Mouse (Mus musculus) limb, embryonic 11.5 days (tissue): Measurements from ENCODE around the gene Sstr2. TPM values are rescaled to one million over a fixed set of nuclear protein-coding genes. Genes with fewer than 3 reads are reported as not detected.
"Not testable (repeated sequence)": the region's sequence is repeated elsewhere in the genome, so short reads cannot be mapped to it uniquely, and the experiment has no call there.

ENCODE experiments used
- ATAC-seq: fragments of 200-750 bp; cut with Nextera tagmentation; 2 replicates; pipeline ENCODE4 v1.8.0; 2017; ENCODE audit warnings: low read depth; ENCODE audit not compliant: insufficient number of reproducible peaks, low FRiP score, low TSS enrichment
- DNase-seq: peaks from one replicate; pipeline ENCODE4 v3.0.0-alpha.2; 2015; ENCODE audit warnings: low spot score
- H3K27ac ChIP-seq: fragments of 300-500 bp; sonication (generic); replicated peaks from 2 replicates; pipeline ENCODE4 v1.5.1; 2014; ENCODE audit warnings: low read depth, mild to moderate bottlenecking, low read length
- H3K27me3 ChIP-seq: fragments of 300-500 bp; sonication (generic); 2 replicates; pipeline ENCODE4 v1.6.1; 2014; ENCODE audit warnings: mild to moderate bottlenecking, low read length, mixed read lengths; ENCODE audit not compliant: control insufficient read depth, insufficient read depth
- H3K36me3 ChIP-seq: fragments of 300-500 bp; sonication (generic); 2 replicates; pipeline ENCODE4 v1.6.1; 2014; ENCODE audit warnings: mild to moderate bottlenecking, low read length, moderate library complexity, mixed read lengths; ENCODE audit not compliant: control insufficient read depth, insufficient read depth
- H3K4me1 ChIP-seq: fragments of 300-500 bp; sonication (generic); 2 replicates; pipeline ENCODE4 v1.6.1; 2014; ENCODE audit warnings: low read length, mixed read lengths; ENCODE audit not compliant: control insufficient read depth, insufficient read depth
- H3K4me2 ChIP-seq: fragments of 300-500 bp; sonication (generic); 2 replicates; pipeline ENCODE4 v1.6.1; 2014; ENCODE audit warnings: low read depth, mild to moderate bottlenecking, moderate library complexity; ENCODE audit not compliant: severe bottlenecking
- H3K4me3 ChIP-seq: fragments of 300-500 bp; sonication (generic); 2 replicates; pipeline ENCODE4 v1.5.1; 2014; ENCODE audit warnings: low read depth, low read length
- H3K9ac ChIP-seq: fragments of 300-500 bp; sonication (generic); 2 replicates; pipeline ENCODE4 v1.6.1; 2014; ENCODE audit warnings: mild to moderate bottlenecking, low read length
- H3K9me3 ChIP-seq: fragments of 300-500 bp; sonication (generic); 2 replicates; pipeline ENCODE4 v1.6.1; 2016; ENCODE audit warnings: low read length; ENCODE audit not compliant: control insufficient read depth
- WGBS: fragments of 180-500 bp; shearing (Covaris S2); extraction: QIAGEN DNeasy Blood & Tissue Kit; methylation state at CpG from one replicate; pipeline ENCODE4 v1.1.7; 2014; 5-methylcytosine and 5-hydroxymethylcytosine counted together
- polyA plus RNA-seq: library from polyadenylated mRNA; unstranded; fragments of >200 nt; fragmentation: Nextera tagmentation; extraction: Ambion mirVana; gene quantifications from 2 replicates; pipeline ENCODE4 v1.2.1, GENCODE M21; 2014

Gene Sstr2
- polyA plus RNA-seq, 1 experiment from 2014 or later = 0.48 TPM

GRCm38 (mm10) chr11:113656511-113656932, 37.4 kb downstream of the Sstr2 start:
- ATAC-seq (no peak), DNase-seq (no peak)
- Histone ChIP-seq H3K4me1 (peaks cover 15% of the 10 kb centered on the region), H3K9ac (no peak overlapping the region), H3K4me3 (no peak overlapping the region), H3K36me3 (peaks cover 30% of the 10 kb centered on the region), H3K27me3 (no peaks in the 10 kb centered on the region), H3K4me2 (no peak overlapping the region), H3K27ac (no peak overlapping the region), H3K9me3 (no peaks in the 10 kb centered on the region)
- WGBS = 92% methylated on average over 8 of the region's 8 CpGs

GRCm38 (mm10) chr11:113657221-113657620, 38.1 kb downstream of the Sstr2 start:
- peaks cover 35% of the 10 kb centered on the region for H3K36me3 ChIP-seq
- WGBS = 69% methylated on average over 4 of the region's 4 CpGs
- H3K4me2 ChIP-seq = no peak overlapping the region
- no peak for DNase-seq
- no peak for ATAC-seq
- H3K27ac ChIP-seq = no peak overlapping the region
- H3K9ac ChIP-seq = no peak overlapping the region
- H3K4me1 ChIP-seq = peaks cover 15% of the 10 kb centered on the region
- H3K9me3 ChIP-seq = no peaks in the 10 kb centered on the region
- no peak overlapping the region for H3K4me3 ChIP-seq
- no peaks in the 10 kb centered on the region for H3K27me3 ChIP-seq

GRCm38 (mm10) chr11:113658319-113658718, 39.2 kb downstream of the Sstr2 start:
- WGBS = 91% methylated on average over 8 of the region's 8 CpGs
- Histone ChIP-seq H3K9ac (no peak overlapping the region), H3K4me1 (peaks cover 15% of the 10 kb centered on the region), H3K4me3 (no peak overlapping the region), H3K36me3 (peaks cover 33% of the 10 kb centered on the region), H3K27me3 (no peaks in the 10 kb centered on the region), H3K4me2 (no peak overlapping the region), H3K9me3 (no peaks in the 10 kb centered on the region), H3K27ac (no peak overlapping the region)
- ATAC-seq (no peak), DNase-seq (no peak)

- Histone ChIP-seq H3K4me1 (peaks cover 13% of the 10 kb centered on the region), H3K27ac (no peak overlapping the region), H3K9ac (no peak overlapping the region), H3K4me3 (no peak overlapping the region), H3K36me3 (peaks cover 29% of the 10 kb centered on the region), H3K4me2 (no peak overlapping the region), H3K9me3 (no peaks in the 10 kb centered on the region), H3K27me3 (no peaks in the 10 kb centered on the region)
- ATAC-seq (no peak), DNase-seq (no peak)
- 84% methylated on average over 4 of the region's 4 CpGs for WGBS
These were observed 39.6 kb downstream of the Sstr2 start for GRCm38 (mm10) chr11:113658763-113659162.

GRCm38 (mm10) chr11:113660213-113660612, 41.1 kb downstream of the Sstr2 start:
- H3K9me3 ChIP-seq, H3K4me1 ChIP-seq, H3K27me3 ChIP-seq, H3K4me3 ChIP-seq, H3K9ac ChIP-seq, DNase-seq, H3K4me2 ChIP-seq, ATAC-seq, H3K27ac ChIP-seq: not testable (repeated sequence)
- WGBS = 91% methylated on average over 3 of the region's 3 CpGs
- H3K36me3 ChIP-seq = peaks cover 30% of the 10 kb centered on the region

GRCm38 (mm10) chr11:113660940-113661339, 41.8 kb downstream of the Sstr2 start:
- 95% methylated on average over 11 of the region's 11 CpGs for WGBS
- H3K9me3 ChIP-seq = no peaks in the 10 kb centered on the region
- ATAC-seq (no peak), DNase-seq (no peak)
- no peaks in the 10 kb centered on the region for H3K4me1 ChIP-seq
- H3K9ac ChIP-seq = no peak overlapping the region
- no peak overlapping the region for H3K27ac ChIP-seq
- no peak overlapping the region for H3K4me3 ChIP-seq
- no peak overlapping the region for H3K4me2 ChIP-seq
- H3K27me3 ChIP-seq = no peaks in the 10 kb centered on the region
- peaks cover 30% of the 10 kb centered on the region for H3K36me3 ChIP-seq

GRCm38 (mm10) chr11:113661835-113662351, 42.8 kb downstream of the Sstr2 start:
- H3K4me3 ChIP-seq = no peak overlapping the region
- peaks cover 26% of the 10 kb centered on the region for H3K36me3 ChIP-seq
- 93% methylated on average over 18 of the region's 18 CpGs for WGBS
- H3K9me3 ChIP-seq = no peaks in the 10 kb centered on the region
- no peak overlapping the region for H3K9ac ChIP-seq
- ATAC-seq = no peak
- H3K4me2 ChIP-seq = no peak overlapping the region
- H3K4me1 ChIP-seq = no peaks in the 10 kb centered on the region
- no peak for DNase-seq
- H3K27ac ChIP-seq = no peak overlapping the region
- H3K27me3 ChIP-seq = no peaks in the 10 kb centered on the region

GRCm38 (mm10) chr11:113664279-113664678, 45.1 kb downstream of the Sstr2 start:
- WGBS = 86% methylated on average over 2 of the region's 2 CpGs
- DNase-seq (no peak), ATAC-seq (no peak)
- Histone ChIP-seq H3K9ac (no peak overlapping the region), H3K27ac (no peak overlapping the region), H3K4me1 (no peaks in the 10 kb centered on the region), H3K4me3 (no peak overlapping the region), H3K36me3 (peaks cover 15% of the 10 kb centered on the region), H3K27me3 (no peaks in the 10 kb centered on the region), H3K9me3 (no peaks in the 10 kb centered on the region), H3K4me2 (no peak overlapping the region)

- no peaks in the 10 kb centered on the region for H3K27me3 ChIP-seq
- no peak overlapping the region for H3K9ac ChIP-seq
- ATAC-seq (no peak), DNase-seq (no peak)
- no peak overlapping the region for H3K4me2 ChIP-seq
- H3K36me3 ChIP-seq = peaks cover 10% of the 10 kb centered on the region
- H3K9me3 ChIP-seq = no peaks in the 10 kb centered on the region
- 81% methylated on average over 6 of the region's 6 CpGs for WGBS
- H3K4me1 ChIP-seq = no peaks in the 10 kb centered on the region
- no peak overlapping the region for H3K27ac ChIP-seq
- no peak overlapping the region for H3K4me3 ChIP-seq
These were observed 47.1 kb downstream of the Sstr2 start for GRCm38 (mm10) chr11:113666205-113666604.
